Mouse (Mus musculus): ENCODE measurements around the gene Coq8a. TPM values are rescaled to one million over a fixed set of nuclear protein-coding genes. Genes with fewer than 3 reads are reported as not detected.

Gene Coq8a
- polyA plus RNA-seq, 1 experiment from 2014 or later: 2.6 TPM

GRCm38 (mm10) chr1:180161566-180162355 is 37.6 kb downstream of the Coq8a start:
- ChIA-PET CTCF (no interaction called here), POLR2A (no interaction called here)
- no peak for DNase-seq (ENCODE audit: low read depth, low spot score)
- no peak for TF ChIP-seq CTCF (IDR thresholded peaks at IDR 0.05)
- no peaks in the 10 kb centered on the region for H3K27me3 ChIP-seq
- in situ Hi-C loops (cut with MboI; ENCODE audit: low pct_unique_long_range_greater_than_20kb): no loop called here
- no peak for ATAC-seq

GRCm38 (mm10) chr1:180161160-180161559 is 38.2 kb downstream of the Coq8a start:
- CTCF ChIA-PET: no interaction called here
- DNase-seq (ENCODE audit: low read depth, low spot score): no peak
- no peak for TF ChIP-seq CTCF (IDR thresholded peaks at IDR 0.05)
- ATAC-seq: no peak
- POLR2A ChIA-PET: no interaction called here
- H3K27me3 ChIP-seq: no peaks in the 10 kb centered on the region
- in situ Hi-C loops (cut with MboI; ENCODE audit: low pct_unique_long_range_greater_than_20kb): no loop called here

- no peak for ATAC-seq
- ChIA-PET POLR2A (no interaction called here), CTCF (interaction anchor here (0.9 kb wide), 1 partner anchor 10 kb away, joined by 3 read pairs; no protein-coding TSS in a partner anchor)
- TF ChIP-seq CTCF (IDR thresholded peaks at IDR 0.05): no peak
- in situ Hi-C loops (cut with MboI; ENCODE audit: low pct_unique_long_range_greater_than_20kb): no loop called here
- no peaks in the 10 kb centered on the region for H3K27me3 ChIP-seq
- no peak for DNase-seq (ENCODE audit: low read depth, low spot score)
Observed at GRCm38 (mm10) chr1:180160545-180160944, 38.9 kb downstream of the Coq8a start.

GRCm38 (mm10) chr1:180158648-180159047 is 40.8 kb downstream of the Coq8a start:
- no peak for ATAC-seq
- CTCF ChIA-PET: no interaction called here
- in situ Hi-C loops (cut with MboI; ENCODE audit: low pct_unique_long_range_greater_than_20kb): no loop called here
- no peaks in the 10 kb centered on the region for H3K27me3 ChIP-seq
- no peak for TF ChIP-seq CTCF (IDR thresholded peaks at IDR 0.05)
- DNase-seq (ENCODE audit: low read depth, low spot score): no peak
- POLR2A ChIA-PET: no interaction called here

GRCm38 (mm10) chr1:180151191-180151590 is 48.2 kb downstream of the Coq8a start:
- ATAC-seq: no peak
- DNase-seq (ENCODE audit: low read depth, low spot score): no peak
- in situ Hi-C loops (cut with MboI; ENCODE audit: low pct_unique_long_range_greater_than_20kb): no loop called here
- no peak for TF ChIP-seq CTCF (IDR thresholded peaks at IDR 0.05)
- ChIA-PET CTCF (interaction anchor here (0.8 kb wide), 1 partner anchor 9 kb away, joined by 3 read pairs; no protein-coding TSS in a partner anchor), POLR2A (interaction anchor here (0.6 kb wide), 1 partner anchor 120 kb away, joined by 4 read pairs; no protein-coding TSS in a partner anchor)
- no peaks in the 10 kb centered on the region for H3K27me3 ChIP-seq

GRCm38 (mm10) chr1:180148563-180148962 is 50.8 kb downstream of the Coq8a start:
- H3K27me3 ChIP-seq: no peaks in the 10 kb centered on the region
- TF ChIP-seq CTCF (IDR thresholded peaks at IDR 0.05): no peak
- ChIA-PET CTCF (interaction anchor here (1.7 kb wide), 1 partner anchor 12 kb away, joined by 3 read pairs; no protein-coding TSS in a partner anchor), POLR2A (no interaction called here)
- ATAC-seq (no peak), DNase-seq (ENCODE audit: low read depth, low spot score) (no peak)
- in situ Hi-C loops (cut with MboI; ENCODE audit: low pct_unique_long_range_greater_than_20kb): no loop called here

GRCm38 (mm10) chr1:180148036-180148435 is 51.4 kb downstream of the Coq8a start:
- no peak for TF ChIP-seq CTCF (IDR thresholded peaks at IDR 0.05)
- no peaks in the 10 kb centered on the region for H3K27me3 ChIP-seq
- DNase-seq (ENCODE audit: low read depth, low spot score) (no peak), ATAC-seq (no peak)
- ChIA-PET CTCF (interaction anchor here (1.7 kb wide), 1 partner anchor 12 kb away, joined by 3 read pairs; no protein-coding TSS in a partner anchor), POLR2A (no interaction called here)
- in situ Hi-C loops (cut with MboI; ENCODE audit: low pct_unique_long_range_greater_than_20kb): no loop called here

- ATAC-seq (no peak), DNase-seq (ENCODE audit: low read depth, low spot score) (no peak)
- in situ Hi-C loops (cut with MboI; ENCODE audit: low pct_unique_long_range_greater_than_20kb): no loop called here
- H3K27me3 ChIP-seq: no peaks in the 10 kb centered on the region
- CTCF ChIA-PET: interaction anchor here (2.3 kb wide), 1 partner anchor 11 kb away, joined by 13 read pairs; no protein-coding TSS in a partner anchor
- POLR2A ChIA-PET: no interaction called here
- TF ChIP-seq CTCF (IDR thresholded peaks at IDR 0.05): no peak
Observed at GRCm38 (mm10) chr1:180140970-180141369, 58.4 kb downstream of the Coq8a start.

- ChIA-PET CTCF (interaction anchor here (1.6 kb wide), 1 partner anchor 14 kb away, joined by 4 read pairs; no protein-coding TSS in a partner anchor), POLR2A (interaction anchor here (0.6 kb wide), 1 partner anchor 34 kb away, joined by 3 read pairs; no protein-coding TSS in a partner anchor)
- no peak for DNase-seq (ENCODE audit: low read depth, low spot score)
- no peaks in the 10 kb centered on the region for H3K27me3 ChIP-seq
- TF ChIP-seq CTCF (IDR thresholded peaks at IDR 0.05): no peak
- peak; percentile 35 for ATAC-seq
- in situ Hi-C loops (cut with MboI; ENCODE audit: low pct_unique_long_range_greater_than_20kb): no loop called here
Observed at GRCm38 (mm10) chr1:180139158-180139557, 60.2 kb downstream of the Coq8a start.

- POLR2A ChIA-PET: no interaction called here
- in situ Hi-C loops (cut with MboI; ENCODE audit: low pct_unique_long_range_greater_than_20kb): no loop called here
- DNase-seq (ENCODE audit: low read depth, low spot score) (no peak), ATAC-seq (no peak)
- CTCF ChIA-PET: interaction anchor here (1.5 to 3.1 kb wide), 3 partner anchors 10 to 273 kb away, joined by 3 to 13 read pairs (median 11); no protein-coding TSS in a partner anchor
- H3K27me3 ChIP-seq: no peaks in the 10 kb centered on the region
- no peak for TF ChIP-seq CTCF (IDR thresholded peaks at IDR 0.05)
Observed at GRCm38 (mm10) chr1:180132187-180132586, 67.2 kb downstream of the Coq8a start.

GRCm38 (mm10) chr1:180131402-180131801 is 68.0 kb downstream of the Coq8a start:
- CTCF ChIA-PET: interaction anchor here (1.2 to 3.1 kb wide), 4 partner anchors 10 to 272 kb away, joined by 3 to 13 read pairs (median 10); no protein-coding TSS in a partner anchor
- peak; percentile 31 for TF ChIP-seq CTCF (IDR thresholded peaks at IDR 0.05)
- in situ Hi-C loops (cut with MboI; ENCODE audit: low pct_unique_long_range_greater_than_20kb): no loop called here
- DNase-seq (ENCODE audit: low read depth, low spot score) (no peak), ATAC-seq (no peak)
- POLR2A ChIA-PET: interaction anchor here (0.6 to 0.7 kb wide), 2 partner anchors 11 to 55 kb away, joined by 3 to 4 read pairs; no protein-coding TSS in a partner anchor
- no peaks in the 10 kb centered on the region for H3K27me3 ChIP-seq
